Mouse (Mus musculus): ENCODE results near the gene Prdm4.

The Prdm4 gene

GRCm38 (mm10) chr10:85927676-85928445 lies 10.9 kb upstream of the Prdm4 start, which contains the start of gene Ascl4:
Ascl4 (plus strand) TSS chr10:85927681.
- ChIA-PET POLR2A (interaction anchor here in 3 of 4 experiments (0.9 to 3.9 kb wide), 13 partner anchors 9 to 123 kb away, joined by 3 to 30 read pairs (median 4); partner anchors contain the start of genes Fbxo7 (in 1 of the 3), Prdm4 (in 1 of the 3) and Rtcb (in 1 of the 3)), CTCF (interaction anchor here in 2 of 4 experiments (0.9 to 1.6 kb wide), 5 partner anchors 9 to 151 kb away, joined by 3 to 5 read pairs (median 3); partner anchors contain the start of gene Prdm4 (in 1 of the 2))

GRCm38 (mm10) chr10:85879886-85880486 lies 37.0 kb downstream of the Prdm4 start:
- ChIA-PET POLR2A (interaction anchor here in 3 of 4 experiments (0.7 to 1.7 kb wide), 4 partner anchors 8 to 37 kb away, joined by 3 to 6 read pairs (median 4); no protein-coding TSS in a partner anchor), CTCF (no interaction called here)

GRCm38 (mm10) chr10:85875812-85876211 lies 41.1 kb downstream of the Prdm4 start:
- POLR2A ChIA-PET: no interaction called here

GRCm38 (mm10) chr10:85873861-85874544 lies 42.9 kb downstream of the Prdm4 start:
- CTCF ChIA-PET: interaction anchor here in 1 of 4 experiments (0.6 kb wide), 1 partner anchor 698 kb away, joined by 3 read pairs; no protein-coding TSS in a partner anchor
- POLR2A ChIA-PET: interaction anchor here in 1 of 4 experiments (0.7 to 3.0 kb wide), 7 partner anchors 11 to 55 kb away, joined by 3 to 15 read pairs (median 3); no protein-coding TSS in a partner anchor

More at GRCm38 (mm10) chr10:85875812-85876211, 41.1 kb downstream of the Prdm4 start:
- CTCF ChIA-PET: no interaction called here

GRCm38 (mm10) chr10:85872479-85872773 lies 44.5 kb downstream of the Prdm4 start:
- CTCF ChIA-PET: no interaction called here
- POLR2A ChIA-PET: interaction anchor here in 2 of 4 experiments (1.2 to 3.0 kb wide), 2 partner anchors 57 to 906 kb away, joined by 3 to 15 read pairs; partner anchors contain the start of gene Nt5dc3 (in 1 of the 2)

GRCm38 (mm10) chr10:85871698-85872478 lies 45.1 kb downstream of the Prdm4 start:
- CTCF ChIA-PET: interaction anchor here in 1 of 4 experiments (0.6 kb wide), 1 partner anchor 688 kb away, joined by 3 read pairs; no protein-coding TSS in a partner anchor
- POLR2A ChIA-PET: interaction anchor here in 3 of 4 experiments (0.6 to 3.0 kb wide), 16 partner anchors 8 to 1796 kb away, joined by 3 to 15 read pairs (median 4); partner anchors contain the start of genes Ascl4 (in 1 of the 3), Fbxo7 (in 1 of the 3), Nt5dc3 (in 1 of the 3) and Prdm4 (in 1 of the 3)

GRCm38 (mm10) chr10:85846105-85846862 lies 70.7 kb downstream of the Prdm4 start:
- CTCF ChIA-PET: no interaction called here
- POLR2A ChIA-PET: no interaction called here
